Mouse (Mus musculus) left cerebral cortex, adult 8-10 months (tissue): ENCODE measurements around the gene G6pc2. TPM values are rescaled to one million over a fixed set of nuclear protein-coding genes. Genes with fewer than 3 reads are reported as not detected.

ENCODE experiments used
- DNase-seq, 2 experiments: peaks; one replicate each; pipeline ENCODE4 v3.0.0; 2022; ENCODE audit warnings: low spot score in 2 of 2
- total RNA-seq, 4 experiments: library from RNA; stranded (reverse); gene quantifications; 2 replicates each; pipeline ENCODE4 v1.2.4; 2022

Gene G6pc2
- not detected for total RNA-seq

GRCm38 (mm10) chr2:69210773-69211172 is at the start of gene G6pc2:
TSS of gene G6pc2 (plus strand) at chr2:69211073.
- DNase-seq = no peak

GRCm38 (mm10) chr2:69170395-69171077 is 40.3 kb upstream of the G6pc2 start:
- DNase-seq = no peak

- DNase-seq = peak in 1 of 2 experiments; percentile 16
Measured at GRCm38 (mm10) chr2:69175296-69175695, 35.6 kb upstream of the G6pc2 start.

- DNase-seq = no peak
Measured at GRCm38 (mm10) chr2:69179721-69180120, 31.2 kb upstream of the G6pc2 start.

- no peak for DNase-seq
Measured at GRCm38 (mm10) chr2:69187990-69188389, 22.9 kb upstream of the G6pc2 start.

GRCm38 (mm10) chr2:69188732-69189131 is 22.1 kb upstream of the G6pc2 start:
- peak in 1 of 2 experiments; percentile 27 for DNase-seq

- DNase-seq = no peak
Measured at GRCm38 (mm10) chr2:69189222-69189621, 21.7 kb upstream of the G6pc2 start.

- no peak for DNase-seq
Measured at GRCm38 (mm10) chr2:69191059-69191458, 19.8 kb upstream of the G6pc2 start.

GRCm38 (mm10) chr2:69193555-69193954 is 17.3 kb upstream of the G6pc2 start:
- no peak for DNase-seq

GRCm38 (mm10) chr2:69205185-69205584 is 5.7 kb upstream of the G6pc2 start:
- DNase-seq = no peak

GRCm38 (mm10) chr2:69205791-69206351 is 5.0 kb upstream of the G6pc2 start, which contains the start of gene Spc25:
TSS of gene Spc25 (minus strand) at chr2:69206194.
- peak; percentile 64 to 89 for DNase-seq

- DNase-seq = no peak
Measured at GRCm38 (mm10) chr2:69206523-69206922, 4.3 kb upstream of the G6pc2 start.

- DNase-seq = no peak
Measured at GRCm38 (mm10) chr2:69209684-69210083, 1.2 kb upstream of the G6pc2 start.

GRCm38 (mm10) chr2:69212652-69213051 is 1.8 kb downstream of the G6pc2 start:
- DNase-seq = no peak

GRCm38 (mm10) chr2:69215242-69215641 is 4.4 kb downstream of the G6pc2 start:
- DNase-seq = no peak

GRCm38 (mm10) chr2:69221868-69222416 is 11.1 kb downstream of the G6pc2 start:
- no peak for DNase-seq

- DNase-seq = no peak
Measured at GRCm38 (mm10) chr2:69222815-69223214, 11.9 kb downstream of the G6pc2 start.

- DNase-seq = no peak
Measured at GRCm38 (mm10) chr2:69224724-69225123, 13.9 kb downstream of the G6pc2 start.

GRCm38 (mm10) chr2:69226876-69227275 is 16.0 kb downstream of the G6pc2 start:
- no peak for DNase-seq

GRCm38 (mm10) chr2:69228635-69229034 is 17.8 kb downstream of the G6pc2 start:
- no peak for DNase-seq

GRCm38 (mm10) chr2:69230137-69230536 is 19.3 kb downstream of the G6pc2 start:
- DNase-seq = no peak

GRCm38 (mm10) chr2:69232101-69232500 is 21.2 kb downstream of the G6pc2 start:
- DNase-seq = no peak
